Mouse (Mus musculus) forebrain, embryonic 13.5 days (tissue): Measurements from ENCODE around the gene Gm21954. TPM values are rescaled to one million over a fixed set of nuclear protein-coding genes. Genes with fewer than 3 reads are reported as not detected.

Experiments used
- polyA plus RNA-seq: library from polyadenylated mRNA; unstranded; fragments of >200 nt; fragmentation: Nextera tagmentation; extraction: Ambion mirVana; gene quantifications from 2 replicates; pipeline ENCODE4 v1.2.1, GENCODE M21; 2015

Gm21954 gene
- polyA plus RNA-seq, 1 experiment from 2014 or later, result not detected

Other genes starting within 250 kb of the Gm21954 start
- gene Dclk1, start 229.8 kb downstream of the Gm21954 start, polyA plus RNA-seq, result 173 and 201 TPM in 2 replicates